Mouse (Mus musculus) neural tube, embryonic 15.5 days (tissue): ENCODE measurements around the gene Macrod1. TPM values are rescaled to one million over a fixed set of nuclear protein-coding genes. Genes with fewer than 3 reads are reported as not detected.

Source experiments
- ATAC-seq: fragments of 200-750 bp; cut with Nextera tagmentation; 2 replicates; pipeline ENCODE4 v1.8.0; 2017; ENCODE audit warnings: mild to moderate bottlenecking, moderate TSS enrichment, moderate library complexity; ENCODE audit not compliant: low FRiP score
- H3K27ac ChIP-seq: fragments of 300-500 bp; sonication (generic); replicated peaks from 2 replicates; pipeline ENCODE4 v1.5.1; 2015; ENCODE audit warnings: mild to moderate bottlenecking, inconsistent platforms
- H3K27me3 ChIP-seq: fragments of 300-500 bp; sonication (generic); replicated peaks from 2 replicates; pipeline ENCODE4 v1.6.1; 2015; ENCODE audit warnings: inconsistent platforms
- H3K36me3 ChIP-seq: fragments of 300-500 bp; sonication (generic); 2 replicates; pipeline ENCODE4 v1.6.1; 2015; ENCODE audit warnings: inconsistent platforms
- H3K4me1 ChIP-seq: fragments of 300-500 bp; sonication (generic); 2 replicates; pipeline ENCODE4 v1.6.1; 2015; ENCODE audit warnings: inconsistent platforms
- H3K4me2 ChIP-seq: fragments of 300-500 bp; sonication (generic); 2 replicates; pipeline ENCODE4 v1.6.1; 2015; ENCODE audit warnings: inconsistent platforms, mild to moderate bottlenecking, moderate library complexity
- H3K4me3 ChIP-seq: fragments of 300-500 bp; sonication (generic); replicated peaks from 2 replicates; pipeline ENCODE4 v1.5.1; 2015; ENCODE audit warnings: mild to moderate bottlenecking, inconsistent platforms
- H3K9ac ChIP-seq: fragments of 300-500 bp; sonication (generic); replicated peaks from 2 replicates; pipeline ENCODE4 v1.6.1; 2015; ENCODE audit warnings: mild to moderate bottlenecking, inconsistent platforms
- H3K9me3 ChIP-seq: fragments of 300-500 bp; sonication (generic); replicated peaks from 2 replicates; pipeline ENCODE4 v1.6.1; 2016; ENCODE audit warnings: inconsistent platforms
- WGBS: fragments of 180-500 bp; shearing (Covaris S2); methylation state at CpG from one replicate; pipeline ENCODE4 v1.1.7; 2015; ENCODE audit warnings: mixed read lengths; 5-methylcytosine and 5-hydroxymethylcytosine counted together
- polyA plus RNA-seq: library from polyadenylated mRNA; unstranded; fragments of >200 nt; fragmentation: Nextera tagmentation; extraction: Ambion mirVana; gene quantifications from 2 replicates; pipeline ENCODE4 v1.2.1, GENCODE M21; 2015

Macrod1 gene
- polyA plus RNA-seq, 1 experiment from 2014 or later: 7.2 TPM

- 34% methylated on average over 14 of the region's 14 CpGs for WGBS
- ATAC-seq: no peak
- Histone ChIP-seq H3K36me3 (no peaks in the 10 kb centered on the region), H3K4me1 (peaks cover 91% of the 10 kb centered on the region), H3K27me3 (peaks cover 9% of the 10 kb centered on the region; the same call in 1 of the 2 replicates), H3K4me2 (no peak overlapping the region), H3K27ac (peak overlapping the region; percentile 81), H3K4me3 (no peak overlapping the region), H3K9ac (no peak overlapping the region), H3K9me3 (no peaks in the 10 kb centered on the region)
Measured at GRCm38 (mm10) chr19:7136714-7137498, 80.3 kb downstream of the Macrod1 start.

GRCm38 (mm10) chr19:7138327-7138726 lies 81.7 kb downstream of the Macrod1 start:
- Histone ChIP-seq H3K4me3 (no peak overlapping the region), H3K9me3 (no peaks in the 10 kb centered on the region), H3K4me2 (no peak overlapping the region), H3K27ac (peak overlapping the region; percentile 58), H3K36me3 (no peaks in the 10 kb centered on the region), H3K4me1 (peaks cover 99% of the 10 kb centered on the region), H3K9ac (no peak overlapping the region; the same call in 1 of the 2 replicates), H3K27me3 (peaks cover 7% of the 10 kb centered on the region; the same call in 1 of the 2 replicates)
- no peak for ATAC-seq
- WGBS: 12% methylated on average over 14 of the region's 14 CpGs

GRCm38 (mm10) chr19:7139321-7139720 lies 82.7 kb downstream of the Macrod1 start:
- H3K9ac ChIP-seq: no peak overlapping the region
- ATAC-seq: no peak
- H3K9me3 ChIP-seq: no peaks in the 10 kb centered on the region
- peaks cover 100% of the 10 kb centered on the region for H3K4me1 ChIP-seq
- WGBS: 58% methylated on average over 4 of the region's 4 CpGs
- H3K27ac ChIP-seq: no peak overlapping the region
- no peak overlapping the region for H3K4me2 ChIP-seq
- no peak overlapping the region for H3K4me3 ChIP-seq
- H3K27me3 ChIP-seq: peaks cover 7% of the 10 kb centered on the region; the same call in 1 of the 2 replicates
- no peaks in the 10 kb centered on the region for H3K36me3 ChIP-seq

- no peak overlapping the region; the same call in 1 of the 2 replicates for H3K9ac ChIP-seq
- H3K27ac ChIP-seq: peak overlapping the region; percentile 58
- no peak for ATAC-seq
- no peaks in the 10 kb centered on the region for H3K9me3 ChIP-seq
- WGBS: 48% methylated on average over 6 of the region's 6 CpGs
- H3K4me2 ChIP-seq: no peak overlapping the region
- peaks cover 7% of the 10 kb centered on the region; the same call in 1 of the 2 replicates for H3K27me3 ChIP-seq
- peaks cover 99% of the 10 kb centered on the region for H3K4me1 ChIP-seq
- H3K36me3 ChIP-seq: no peaks in the 10 kb centered on the region
- no peak overlapping the region for H3K4me3 ChIP-seq
Measured at GRCm38 (mm10) chr19:7140373-7140772, 83.8 kb downstream of the Macrod1 start.

- H3K27me3 ChIP-seq: peaks cover 12% of the 10 kb centered on the region; the same call in 1 of the 2 replicates
- peak overlapping the region; percentile 20; the same call in 1 of the 2 replicates for H3K9ac ChIP-seq
- H3K4me2 ChIP-seq: no peak overlapping the region
- H3K27ac ChIP-seq: peak overlapping the region; percentile 58
- ATAC-seq: no peak
- no peaks in the 10 kb centered on the region for H3K36me3 ChIP-seq
- H3K4me3 ChIP-seq: no peak overlapping the region
- no peaks in the 10 kb centered on the region for H3K9me3 ChIP-seq
- WGBS: 31% methylated on average over 12 of the region's 12 CpGs
- H3K4me1 ChIP-seq: peaks cover 98% of the 10 kb centered on the region
Measured at GRCm38 (mm10) chr19:7140856-7141421, 84.3 kb downstream of the Macrod1 start.

GRCm38 (mm10) chr19:7142207-7142915 lies 85.8 kb downstream of the Macrod1 start:
- Histone ChIP-seq H3K4me3 (no peak overlapping the region), H3K9ac (no peak overlapping the region), H3K4me2 (no peak overlapping the region), H3K27me3 (peaks cover 9% of the 10 kb centered on the region; the same call in 1 of the 2 replicates), H3K36me3 (no peaks in the 10 kb centered on the region), H3K9me3 (no peaks in the 10 kb centered on the region), H3K27ac (peak overlapping the region; percentile 58), H3K4me1 (peaks cover 94% of the 10 kb centered on the region)
- ATAC-seq: no peak
- 42% methylated on average over 5 of the region's 5 CpGs for WGBS

GRCm38 (mm10) chr19:7143854-7144253 lies 87.2 kb downstream of the Macrod1 start:
- Histone ChIP-seq H3K9me3 (no peaks in the 10 kb centered on the region), H3K27me3 (peaks cover 5% of the 10 kb centered on the region; the same call in 1 of the 2 replicates), H3K27ac (peak overlapping the region; percentile 58; the same call in 1 of the 2 replicates), H3K4me3 (peak overlapping the region; percentile 31), H3K9ac (0 out of 2 replicates have a peak overlapping the region, but pooled peaks have one; percentile 18), H3K4me1 (peaks cover 91% of the 10 kb centered on the region), H3K36me3 (no peaks in the 10 kb centered on the region), H3K4me2 (peak overlapping the region; percentile 59)
- ATAC-seq: 0 out of 2 replicates have a peak, but pooled peaks have one; percentile 12
- WGBS: under 1% methylated on average over 20 of the region's 20 CpGs

- 61% methylated on average over 3 of the region's 3 CpGs for WGBS
- Histone ChIP-seq H3K9ac (no peak overlapping the region), H3K36me3 (no peaks in the 10 kb centered on the region), H3K9me3 (no peaks in the 10 kb centered on the region), H3K27me3 (peaks cover 5% of the 10 kb centered on the region; the same call in 1 of the 2 replicates), H3K27ac (no peak overlapping the region), H3K4me3 (no peak overlapping the region), H3K4me1 (peaks cover 91% of the 10 kb centered on the region), H3K4me2 (peak overlapping the region; percentile 59; the same call in 1 of the 2 replicates)
- no peak for ATAC-seq
Measured at GRCm38 (mm10) chr19:7144458-7144857, 87.8 kb downstream of the Macrod1 start.

- H3K4me1 ChIP-seq: peaks cover 91% of the 10 kb centered on the region
- no peak overlapping the region for H3K9ac ChIP-seq
- H3K4me3 ChIP-seq: no peak overlapping the region
- H3K27me3 ChIP-seq: peaks cover 5% of the 10 kb centered on the region; the same call in 1 of the 2 replicates
- 66% methylated on average over 13 of the region's 13 CpGs for WGBS
- no peaks in the 10 kb centered on the region for H3K9me3 ChIP-seq
- ATAC-seq: no peak
- no peak overlapping the region for H3K4me2 ChIP-seq
- H3K27ac ChIP-seq: no peak overlapping the region
- H3K36me3 ChIP-seq: no peaks in the 10 kb centered on the region
Measured at GRCm38 (mm10) chr19:7146376-7146775, 89.8 kb downstream of the Macrod1 start.

- 43% methylated on average over 4 of the region's 4 CpGs for WGBS
- H3K27ac ChIP-seq: no peak overlapping the region
- H3K4me3 ChIP-seq: no peak overlapping the region
- no peaks in the 10 kb centered on the region for H3K36me3 ChIP-seq
- ATAC-seq: no peak
- H3K9ac ChIP-seq: no peak overlapping the region
- H3K4me2 ChIP-seq: no peak overlapping the region
- H3K27me3 ChIP-seq: peaks cover 5% of the 10 kb centered on the region; the same call in 1 of the 2 replicates
- H3K9me3 ChIP-seq: no peaks in the 10 kb centered on the region
- H3K4me1 ChIP-seq: peaks cover 77% of the 10 kb centered on the region
Measured at GRCm38 (mm10) chr19:7148096-7148495, 91.5 kb downstream of the Macrod1 start.

- Histone ChIP-seq H3K4me3 (no peak overlapping the region), H3K4me2 (no peak overlapping the region), H3K27ac (no peak overlapping the region), H3K36me3 (no peaks in the 10 kb centered on the region), H3K9me3 (no peaks in the 10 kb centered on the region), H3K27me3 (peaks cover 5% of the 10 kb centered on the region; the same call in 1 of the 2 replicates), H3K4me1 (peaks cover 77% of the 10 kb centered on the region), H3K9ac (no peak overlapping the region)
- no peak for ATAC-seq
- 52% methylated on average over 8 of the region's 8 CpGs for WGBS
Measured at GRCm38 (mm10) chr19:7148541-7149085, 92.0 kb downstream of the Macrod1 start.
